Mouse (Mus musculus): Measurements from ENCODE around the gene Mrps33. TPM values are rescaled to one million over a fixed set of nuclear protein-coding genes. Genes with fewer than 3 reads are reported as not detected.

Gene Mrps33
- 287 and 310 TPM in 2 replicates for polyA plus RNA-seq (2012; rRNA removed)

DNA sequence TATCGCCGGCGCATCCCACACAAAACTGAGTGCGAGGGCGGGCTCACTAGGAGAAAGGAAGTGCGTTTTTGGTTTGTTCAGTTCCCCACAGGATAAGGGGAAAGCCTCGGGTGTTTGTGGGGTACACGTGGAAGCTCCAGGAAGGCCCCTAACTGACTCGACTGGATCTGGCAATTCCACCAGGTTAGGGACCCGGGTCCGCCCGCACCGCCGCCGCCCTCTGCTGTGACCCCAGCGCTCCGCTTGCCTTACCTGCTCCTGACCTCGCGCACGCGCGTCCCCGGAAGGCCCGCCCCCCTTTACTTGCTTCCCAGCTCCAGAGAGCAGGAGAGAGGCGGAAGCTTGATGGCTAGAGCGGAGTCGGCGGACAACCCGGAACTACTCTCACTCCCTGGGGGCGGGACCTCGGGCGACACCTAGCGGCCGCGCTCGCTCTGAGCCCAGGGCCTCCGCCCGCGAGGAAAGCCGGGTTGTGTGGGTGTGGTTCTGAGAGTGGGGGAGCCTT lies at the start of gene Mrps33:
Gene Mrps33 (minus strand): TSS at position 377 of the 505 bp plus-strand sequence.

Other genes with a start within 250 kb of the Mrps33 start
- 20.6 and 24.0 TPM in 2 replicates for gene Adck2, start 237.1 kb downstream of the Mrps33 start, polyA plus RNA-seq (2012; rRNA removed)
- gene Gm42420, start 225.2 kb downstream of the Mrps33 start, polyA plus RNA-seq (2012; rRNA removed) = 0.90 and 1.3 TPM in 2 replicates
- gene Ndufb2, start 218.4 kb downstream of the Mrps33 start, polyA plus RNA-seq (2012; rRNA removed) = 174 and 180 TPM in 2 replicates
- 21.8 and 22.3 TPM in 2 replicates for gene Braf, start 85.5 kb downstream of the Mrps33 start, polyA plus RNA-seq (2012; rRNA removed)
- 50.4 and 50.7 TPM in 2 replicates for gene Tmem178b, start 62.3 kb upstream of the Mrps33 start, polyA plus RNA-seq (2012; rRNA removed)

Measured in central nervous system, embryonic 14 days (tissue).